Mouse (Mus musculus) gastrocnemius, adult 2 months (tissue): ENCODE measurements around the gene Gata3. TPM values are rescaled to one million over a fixed set of nuclear protein-coding genes. Genes with fewer than 3 reads are reported as not detected.

Source experiments
- DNase-seq: peaks from one replicate; pipeline ENCODE4 v3.0.0; 2022
- H3K27ac ChIP-seq: fragments of 200-600 bp; 2 replicates; pipeline ENCODE4 v1.8.1; 2022; ENCODE audit warnings: mild to moderate bottlenecking
- H3K4me3 ChIP-seq: fragments of 200-600 bp; 2 replicates; pipeline ENCODE4 v1.8.1; 2022; ENCODE audit warnings: mild to moderate bottlenecking, moderate library complexity
- CTCF ChIP-seq: fragments of 200-600 bp; IDR thresholded peaks from 2 replicates; pipeline ENCODE4 v1.8.1; 2022; ENCODE audit warnings: antibody characterized with exemption, mild to moderate bottlenecking, moderate library complexity
- intact Hi-C: fragments of 180-260 bp; cut with DNase I; formaldehyde crosslinking; loops from one replicate; pipeline ENCODE4 v1.15.1; 2025
- total RNA-seq, 2 experiments: library from RNA; stranded (reverse); gene quantifications; 2 replicates each; pipeline ENCODE4 v1.2.3; 2021

Gene Gata3
- total RNA-seq, 2 experiments from 2014 or later, result 0.08 to 0.82 TPM

- no peak for TF ChIP-seq CTCF
- H3K4me3 ChIP-seq, result no peak overlapping the region
- DNase-seq, result no peak
- H3K27ac ChIP-seq, result no peak overlapping the region
- intact Hi-C loops, result no loop called here
Observed at GRCm38 (mm10) chr2:9833712-9834111, 56.1 kb downstream of the Gata3 start.

GRCm38 (mm10) chr2:9827624-9828023 lies 62.2 kb downstream of the Gata3 start:
- Histone ChIP-seq H3K27ac (no peak overlapping the region), H3K4me3 (no peak overlapping the region)
- TF ChIP-seq CTCF, result no peak
- intact Hi-C loops, result no loop called here
- no peak for DNase-seq

GRCm38 (mm10) chr2:9820611-9821010 lies 69.2 kb downstream of the Gata3 start:
- TF ChIP-seq CTCF, result no peak
- DNase-seq, result no peak
- no peak overlapping the region for H3K27ac ChIP-seq
- no peak overlapping the region for H3K4me3 ChIP-seq
- intact Hi-C loops, result no loop called here

GRCm38 (mm10) chr2:9818177-9818785 lies 71.6 kb downstream of the Gata3 start:
- intact Hi-C loops, result no loop called here
- no peak overlapping the region for H3K27ac ChIP-seq
- no peak for DNase-seq
- H3K4me3 ChIP-seq, result no peak overlapping the region
- no peak for TF ChIP-seq CTCF

Other genes with a start within 250 kb of the Gata3 start
- not detected for gene 4930412O13Rik, start 8.8 kb downstream of the Gata3 start, total RNA-seq
- not detected for gene 9230102O04Rik, start 494 bp downstream of the Gata3 start, total RNA-seq
- 10 to 100 TPM; 10.0 to 12.2 TPM for gene Taf3, start 158.6 kb upstream of the Gata3 start, total RNA-seq
- gene Atp5c1, start 190.5 kb upstream of the Gata3 start, total RNA-seq, result 100 to 1,000 TPM; 773 to 991 TPM
- 1 to 10 TPM; 6.0 to 6.3 TPM for gene Kin, start 190.6 kb upstream of the Gata3 start, total RNA-seq
- under 1 TPM; 0.33 TPM for gene Itih2, start 241.4 kb upstream of the Gata3 start, total RNA-seq